Mouse (Mus musculus) CH12.LX (cell line): ENCODE measurements at regions not wholly inside any gene's neighbourhood (a gene's known extent, or its start where the extent isn't known, plus 50 kb on each side); places are given as distances from the start of the nearest gene placed in this dataset.
A peak's percentile ranks its signal among the peaks of the same experiment; 100 is the strongest.

ENCODE experiments used
- DNase-seq: peaks from one replicate; pipeline ENCODE4 v3.0.0-alpha.2; 2013; ENCODE audit errors: extremely low read depth
- H3K27ac ChIP-seq: 2 replicates; pipeline ENCODE4 v1.5.1; 2012; ENCODE audit warnings: low read depth, mild to moderate bottlenecking, control low read depth, moderate library complexity; ENCODE audit not compliant: insufficient read depth
- H3K27me3 ChIP-seq: replicated peaks from 2 replicates; pipeline ENCODE3; 2012; ENCODE audit warnings: inconsistent platforms
- H3K36me3 ChIP-seq, 2 experiments: replicated peaks in 1 of 2; 2 replicates each; pipeline versions ENCODE3 to v1.6.1; 2012; ENCODE audit warnings: inconsistent platforms in 1 of 2, low read length in 1 of 2, mild to moderate bottlenecking in 1 of 2, mixed read lengths in 1 of 2, moderate library complexity in 1 of 2; ENCODE audit not compliant: control insufficient read depth in 1 of 2, insufficient read depth in 1 of 2
- H3K4me1 ChIP-seq, 2 experiments: 2 replicates each; pipeline ENCODE4 v1.6.1; 2012; ENCODE audit warnings: inconsistent platforms in 1 of 2, moderate library complexity in 1 of 2; ENCODE audit not compliant: insufficient read depth in 2 of 2, control insufficient read depth in 1 of 2
- H3K4me2 ChIP-seq: 2 replicates; pipeline ENCODE4 v1.6.1; 2012; ENCODE audit warnings: low read depth, mild to moderate bottlenecking, control low read depth; ENCODE audit not compliant: poor library complexity, insufficient read depth, severe bottlenecking
- H3K4me3 ChIP-seq, 3 experiments: fragments of 150-350 bp in 1 of 3; sonication (generic) in 1 of 3; replicated peaks in 1 of 3; 2 replicates each; pipeline versions ENCODE3 to v1.5.1; 2011 to 2012; ENCODE audit warnings: low read depth in 2 of 3, low read length in 2 of 3, mild to moderate bottlenecking in 2 of 3, moderate library complexity in 2 of 3, control low read depth in 1 of 3, improper control_type of control experiment in 1 of 3, inconsistent platforms in 1 of 3, mixed read lengths in 1 of 3; ENCODE audit not compliant: poor library complexity in 1 of 3
- H3K79me2 ChIP-seq: replicated peaks from 2 replicates; pipeline ENCODE4 v1.6.1; 2012; ENCODE audit warnings: mild to moderate bottlenecking, moderate library complexity; ENCODE audit not compliant: control insufficient read depth, poor library complexity, insufficient read depth, severe bottlenecking; ENCODE audit errors: extremely low read depth
- H3K9ac ChIP-seq: 2 replicates; pipeline ENCODE4 v1.6.1; 2012; ENCODE audit warnings: low read depth, mild to moderate bottlenecking, control low read depth, moderate library complexity; ENCODE audit not compliant: insufficient read depth
- H3K9me3 ChIP-seq: replicated peaks from 2 replicates; pipeline ENCODE3; 2012; ENCODE audit warnings: low read length, inconsistent platforms, mixed read lengths
- CHD2 ChIP-seq: IDR thresholded peaks from 2 replicates; pipeline ENCODE4 v1.6.1; 2011; ENCODE audit warnings: low read length, improper control_type of control experiment
- CTCF ChIP-seq, 2 experiments: IDR thresholded peaks in 1 of 2; conservative IDR thresholded peaks in 1 of 2; 2 replicates each; pipeline ENCODE4 v1.5.1; 2011 to 2012; ENCODE audit warnings: low read depth in 2 of 2, low read length in 2 of 2, improper control_type of control experiment in 1 of 2, inconsistent platforms in 1 of 2, mild to moderate bottlenecking in 1 of 2, moderate library complexity in 1 of 2
- EP300 ChIP-seq: IDR thresholded peaks from 2 replicates; pipeline ENCODE4 v1.6.1; 2011; ENCODE audit warnings: low read length, improper control_type of control experiment
- MAZ ChIP-seq: IDR thresholded peaks from 2 replicates; pipeline ENCODE4 v1.6.1; 2012; ENCODE audit warnings: low read depth, mild to moderate bottlenecking, inconsistent platforms, low read length, improper control_type of control experiment, moderate library complexity
- MEF2A ChIP-seq: IDR thresholded peaks from 2 replicates; pipeline ENCODE4 v1.6.1; 2014; ENCODE audit warnings: low read depth, mild to moderate bottlenecking, inconsistent platforms, low read length, improper control_type of control experiment, borderline replicate concordance
- RCOR1 ChIP-seq: conservative IDR thresholded peaks from 2 replicates; pipeline ENCODE4 v1.6.1; 2012; ENCODE audit warnings: low read depth, mild to moderate bottlenecking, inconsistent platforms, low read length, improper control_type of control experiment
- TCF12 ChIP-seq: IDR thresholded peaks from 2 replicates; pipeline ENCODE4 v1.6.1; 2014; ENCODE audit warnings: low read depth, mild to moderate bottlenecking, inconsistent platforms, low read length, improper control_type of control experiment
- USF1 ChIP-seq: IDR thresholded peaks from 2 replicates; pipeline ENCODE4 v1.6.1; 2014; ENCODE audit warnings: low read depth, mild to moderate bottlenecking, inconsistent platforms, low read length, improper control_type of control experiment
- ZC3H11A ChIP-seq: IDR thresholded peaks from 2 replicates; pipeline ENCODE4 v1.6.1; 2012; ENCODE audit warnings: low read depth, mild to moderate bottlenecking, inconsistent platforms, low read length, improper control_type of control experiment
- ZNF384 ChIP-seq: IDR thresholded peaks from 2 replicates; pipeline ENCODE4 v1.6.1; 2012; ENCODE audit warnings: low read depth, low read length, improper control_type of control experiment, inconsistent platforms
- dilution Hi-C: fragments of 300-500 bp; cut with MboI; formaldehyde crosslinking; loops from 2 replicates; pipeline ENCODE4 v1.14.3; 2020; ENCODE audit warnings: low sequenced_read_pairs; ENCODE audit not compliant: extremely low pct_unique_long_range_greater_than_20kb, extremely low pct_ligation_motif_present
- in situ Hi-C: fragments of 300-500 bp; cut with MboI; formaldehyde crosslinking; loops from 3 replicates; pipeline ENCODE4 v1.14.3; 2019; ENCODE audit warnings: low sequenced_read_pairs, low pct_ligation_motif_present, low pct_unique_long_range_greater_than_20kb, mixed read lengths

GRCm38 (mm10) chr9:43879969-43880396 lies 136.2 kb downstream of the Nectin1 start:
- Histone ChIP-seq H3K4me3 (no peak overlapping the region), H3K79me2 (no peaks in the 10 kb centered on the region), H3K4me1 (no peaks in the 10 kb centered on the region), H3K9ac (no peak overlapping the region), H3K4me2 (no peak overlapping the region), H3K36me3 (no peaks in the 10 kb centered on the region), H3K27ac (no peak overlapping the region), H3K27me3 (peaks cover 76% of the 10 kb centered on the region), H3K9me3 (no peaks in the 10 kb centered on the region)
- TF ChIP-seq RCOR1 (no peak), ZNF384 (no peak), USF1 (no peak)
- no peak for DNase-seq
- dilution Hi-C loops (no loop called here), in situ Hi-C loops (no loop called here)

- H3K9ac ChIP-seq: no peak overlapping the region
- no peaks in the 10 kb centered on the region for H3K9me3 ChIP-seq
- in situ Hi-C loops: no loop called here
- peaks cover 2 to 3% of the 10 kb centered on the region in 2 experiments; a peak in 1 of 4 replicates for H3K4me1 ChIP-seq
- no peaks in the 10 kb centered on the region for H3K36me3 ChIP-seq
- H3K27me3 ChIP-seq: peaks cover 75% of the 10 kb centered on the region
- H3K4me3 ChIP-seq: no peak overlapping the region
- DNase-seq: no peak
- H3K27ac ChIP-seq: no peak overlapping the region
- H3K4me2 ChIP-seq: no peak overlapping the region
- H3K79me2 ChIP-seq: no peaks in the 10 kb centered on the region
- no peak for TF ChIP-seq MAZ
- dilution Hi-C loops: no loop called here
Measured at GRCm38 (mm10) chr9:43893086-43893485, 149.3 kb downstream of the Nectin1 start.

GRCm38 (mm10) chr9:43899239-43899638 lies 143.9 kb upstream of the Thy1 start:
- in situ Hi-C loops (no loop called here), dilution Hi-C loops (no loop called here)
- no peaks in the 10 kb centered on the region for H3K9me3 ChIP-seq
- no peak for DNase-seq
- H3K27ac ChIP-seq: no peak overlapping the region
- H3K4me3 ChIP-seq: peak overlapping the region in 1 of 3 experiments; percentile 32
- H3K9ac ChIP-seq: no peak overlapping the region
- no peak overlapping the region for H3K4me2 ChIP-seq
- TF ChIP-seq TCF12 (no peak), CHD2 (no peak), ZC3H11A (no peak)
- H3K36me3 ChIP-seq: no peaks in the 10 kb centered on the region
- H3K27me3 ChIP-seq: peaks cover 75% of the 10 kb centered on the region
- H3K4me1 ChIP-seq: no peaks in the 10 kb centered on the region; a peak in 1 of 4 replicates
- no peaks in the 10 kb centered on the region for H3K79me2 ChIP-seq

- Histone ChIP-seq H3K4me2 (no peak overlapping the region), H3K36me3 (no peaks in the 10 kb centered on the region), H3K27me3 (peaks cover 47% of the 10 kb centered on the region), H3K9me3 (peaks cover 5% of the 10 kb centered on the region), H3K79me2 (no peaks in the 10 kb centered on the region), H3K4me3 (no peak overlapping the region)
- dilution Hi-C loops: no loop called here
- DNase-seq: no peak
- in situ Hi-C loops: no loop called here
- TF ChIP-seq ZNF384 (peak; percentile 23; the same call in 1 of the 2 replicates), CTCF (conservative IDR thresholded peaks at IDR 0.05 in 1 of 2, IDR thresholded peaks at IDR 0.05 in 1 of 2; ENCODE audit: low read depth in 2 of 2, low read length in 2 of 2) (0 out of 4 replicates have a peak, but pooled peaks of 1 of the 2 experiments have one; percentile 26), EP300 (no peak), MEF2A (no peak)
- TF ChIP-seq, all 38 proteins: peak for 2
- Histone ChIP-seq H3K9ac (no peak overlapping the region), H3K4me1 (no peaks in the 10 kb centered on the region), H3K27ac (no peak overlapping the region)
Measured at GRCm38 (mm10) chr9:43908325-43908724, 134.9 kb upstream of the Thy1 start.
